Mouse (Mus musculus) embryonic facial prominence, embryonic 13.5 days (tissue): ENCODE data around the gene Hlf. TPM values are rescaled to one million over a fixed set of nuclear protein-coding genes. Genes with fewer than 3 reads are reported as not detected.

Experiments
- ATAC-seq: fragments of 200-750 bp; cut with Nextera tagmentation; 2 replicates; pipeline ENCODE4 v1.8.0; 2017; ENCODE audit warnings: low read depth; ENCODE audit not compliant: insufficient number of reproducible peaks, insufficient read depth, low FRiP score, low TSS enrichment
- H3K27ac ChIP-seq: fragments of 300-500 bp; sonication (generic); 2 replicates; pipeline ENCODE4 v1.5.1; 2015; ENCODE audit warnings: moderate library complexity, mild to moderate bottlenecking, inconsistent platforms
- H3K27me3 ChIP-seq: fragments of 300-500 bp; sonication (generic); 2 replicates; pipeline ENCODE4 v1.6.1; 2015; ENCODE audit warnings: mild to moderate bottlenecking, inconsistent platforms
- H3K36me3 ChIP-seq: fragments of 300-500 bp; sonication (generic); 2 replicates; pipeline ENCODE4 v1.6.1; 2015; ENCODE audit warnings: mild to moderate bottlenecking, inconsistent platforms
- H3K4me1 ChIP-seq: fragments of 300-500 bp; sonication (generic); 2 replicates; pipeline ENCODE4 v1.6.1; 2015; ENCODE audit warnings: inconsistent platforms
- H3K4me2 ChIP-seq: fragments of 300-500 bp; sonication (generic); 2 replicates; pipeline ENCODE4 v1.6.1; 2015; ENCODE audit warnings: moderate library complexity, mild to moderate bottlenecking, inconsistent platforms
- H3K4me3 ChIP-seq: fragments of 300-500 bp; sonication (generic); 2 replicates; pipeline ENCODE4 v1.5.1; 2015; ENCODE audit warnings: mild to moderate bottlenecking, inconsistent platforms
- H3K9ac ChIP-seq: fragments of 300-500 bp; sonication (generic); 2 replicates; pipeline ENCODE4 v1.6.1; 2015; ENCODE audit warnings: mild to moderate bottlenecking, inconsistent platforms
- H3K9me3 ChIP-seq: fragments of 300-500 bp; sonication (generic); 2 replicates; pipeline ENCODE4 v1.6.1; 2016; ENCODE audit warnings: inconsistent platforms
- WGBS: fragments of 180-500 bp; shearing (Covaris S2); methylation state at CpG from one replicate; pipeline ENCODE4 v1.1.7; 2015; ENCODE audit warnings: mixed read lengths; 5-methylcytosine and 5-hydroxymethylcytosine counted together
- polyA plus RNA-seq: library from polyadenylated mRNA; unstranded; fragments of >200 nt; fragmentation: Nextera tagmentation; extraction: Ambion mirVana; gene quantifications from 2 replicates; pipeline ENCODE4 v1.2.1, GENCODE M21; 2015

Hlf gene
- polyA plus RNA-seq, 1 experiment from 2014 or later = 8.8 TPM

DNA sequence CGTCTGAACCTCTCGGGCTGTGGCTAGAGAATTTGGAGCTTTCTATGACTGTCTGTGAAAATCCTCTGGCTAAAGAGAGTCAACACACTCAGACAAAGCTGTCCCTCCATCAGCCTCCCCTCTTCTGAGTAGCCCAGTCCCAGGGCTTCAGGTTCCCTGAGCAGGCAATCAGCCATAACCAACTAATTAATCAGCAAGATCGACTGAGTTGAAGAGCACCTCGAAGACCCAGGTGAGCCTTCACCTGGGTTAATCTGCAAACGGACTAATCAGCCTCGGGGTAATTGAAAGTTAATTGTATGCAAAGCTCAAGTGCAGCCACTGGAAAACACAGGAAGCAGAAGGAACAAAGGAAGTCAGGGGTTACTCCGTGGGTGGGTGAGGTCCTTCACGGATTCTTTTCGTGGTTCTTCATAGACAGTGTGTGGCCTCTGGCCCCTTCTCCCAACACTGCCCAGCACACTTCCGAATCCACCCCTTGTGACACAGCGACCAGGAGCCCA lies 19.9 kb downstream of the Hlf start:
- Histone ChIP-seq H3K4me2 (peak overlapping the region; percentile 39), H3K27ac (peak overlapping the region; percentile 94), H3K4me1 (peaks cover 57% of the 10 kb centered on the region), H3K9me3 (no peaks in the 10 kb centered on the region), H3K27me3 (no peaks in the 10 kb centered on the region), H3K4me3 (no peak overlapping the region), H3K36me3 (0 out of 2 replicates have a peak, but pooled peaks cover 3% of the 10 kb centered on the region), H3K9ac (peak overlapping the region; percentile 32; the same call in 1 of the 2 replicates)
- WGBS = 8% methylated on average over 11 of the region's 11 CpGs
- no peak for ATAC-seq

DNA sequence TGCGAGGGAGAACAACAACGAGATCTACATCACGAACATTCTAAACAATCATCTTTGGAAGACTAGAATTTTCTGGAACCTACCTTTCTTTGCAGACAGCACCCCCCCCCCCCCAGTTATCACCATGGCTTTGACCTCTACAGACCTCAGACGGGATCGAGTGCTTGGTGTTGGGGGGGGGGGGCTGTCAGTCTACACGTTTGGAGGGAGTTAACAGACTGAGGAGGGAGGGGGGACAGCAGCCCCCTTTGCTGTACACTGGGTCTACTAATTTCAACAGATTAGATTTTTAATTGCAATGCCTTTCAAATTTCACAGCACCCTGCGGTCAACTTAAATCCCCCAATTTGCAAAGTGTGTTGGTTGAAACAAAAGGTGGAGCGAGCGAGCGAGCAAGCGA lies 20.3 kb downstream of the Hlf start:
- Histone ChIP-seq H3K36me3 (no peaks in the 10 kb centered on the region), H3K4me3 (no peak overlapping the region), H3K9ac (peak overlapping the region; percentile 32; the same call in 1 of the 2 replicates), H3K27me3 (no peaks in the 10 kb centered on the region), H3K4me1 (peaks cover 61% of the 10 kb centered on the region), H3K9me3 (no peaks in the 10 kb centered on the region), H3K4me2 (peak overlapping the region; percentile 39), H3K27ac (peak overlapping the region; percentile 94)
- WGBS = 35% methylated on average over 11 of the region's 11 CpGs
- no peak for ATAC-seq

GRCm38 (mm10) chr11:90369605-90370004 lies 21.1 kb downstream of the Hlf start:
- Histone ChIP-seq H3K27ac (peak overlapping the region; percentile 94), H3K4me2 (peak overlapping the region; percentile 37), H3K4me1 (peaks cover 68% of the 10 kb centered on the region), H3K36me3 (no peaks in the 10 kb centered on the region), H3K9ac (0 out of 2 replicates have a peak overlapping the region, but pooled peaks have one; percentile 49), H3K27me3 (no peaks in the 10 kb centered on the region), H3K9me3 (no peaks in the 10 kb centered on the region), H3K4me3 (no peak overlapping the region; the same call in 1 of the 2 replicates)
- 16% methylated on average over 8 of the region's 8 CpGs for WGBS
- ATAC-seq = peak; percentile 53

- WGBS = 21% methylated on average over 7 of the region's 7 CpGs
- Histone ChIP-seq H3K27me3 (no peaks in the 10 kb centered on the region), H3K4me1 (peaks cover 73% of the 10 kb centered on the region), H3K27ac (peak overlapping the region; percentile 94), H3K36me3 (no peaks in the 10 kb centered on the region), H3K9ac (0 out of 2 replicates have a peak overlapping the region, but pooled peaks have one; percentile 49), H3K4me3 (no peak overlapping the region), H3K4me2 (peak overlapping the region; percentile 37), H3K9me3 (no peaks in the 10 kb centered on the region)
- no peak for ATAC-seq
Measured at GRCm38 (mm10) chr11:90369115-90369514, 21.6 kb downstream of the Hlf start.

DNA sequence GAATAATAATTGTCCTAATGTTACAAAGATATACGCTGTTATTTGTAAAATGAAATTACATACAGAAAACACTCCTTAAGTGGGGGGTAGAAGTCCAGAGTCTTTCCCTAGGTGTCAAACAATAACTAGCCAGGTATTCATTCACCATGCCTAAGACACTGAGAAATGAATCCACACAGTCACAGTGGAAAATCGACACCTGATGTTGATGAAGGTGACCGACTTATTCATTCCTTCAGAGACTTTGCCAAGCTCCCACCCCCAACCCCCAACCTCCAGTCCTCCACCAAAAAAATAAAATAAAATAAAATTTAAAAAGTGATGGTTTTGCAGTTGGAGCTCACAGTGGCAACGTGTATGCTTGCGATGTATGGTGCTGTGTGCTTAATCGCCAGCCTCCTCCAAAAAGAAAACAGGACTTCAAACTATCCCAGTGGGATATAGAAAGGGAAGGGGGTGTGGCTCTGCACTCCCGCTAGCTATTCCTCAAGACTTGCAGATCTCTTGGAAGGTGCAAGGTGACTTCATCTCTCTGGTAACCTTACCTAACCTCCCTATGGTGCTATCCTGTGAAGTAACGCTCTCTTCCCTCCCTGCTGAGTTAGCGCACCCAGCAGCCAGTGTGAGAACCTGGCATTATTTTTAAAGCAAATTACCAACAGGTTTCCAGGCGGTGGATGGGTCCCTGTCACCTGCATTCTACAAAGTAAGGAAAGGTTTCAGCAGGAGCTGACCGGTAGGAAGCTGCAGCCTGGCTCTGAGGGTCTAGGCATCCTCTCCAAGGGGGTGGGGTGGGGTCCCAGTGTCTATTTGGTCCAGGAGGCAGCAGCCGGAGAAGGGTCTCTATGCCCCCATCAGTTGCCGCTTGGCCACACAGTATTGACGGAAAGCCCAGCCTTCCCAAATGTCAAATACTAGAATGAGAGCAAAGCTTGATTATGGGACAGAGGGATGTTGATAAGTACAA lies 22.5 kb downstream of the Hlf start:
- WGBS = 72% methylated on average over 14 of the region's 14 CpGs
- Histone ChIP-seq H3K27me3 (no peaks in the 10 kb centered on the region), H3K4me2 (no peak overlapping the region), H3K36me3 (no peaks in the 10 kb centered on the region), H3K27ac (peak overlapping the region; percentile 94; the same call in 1 of the 2 replicates), H3K4me3 (no peak overlapping the region), H3K9me3 (no peaks in the 10 kb centered on the region), H3K9ac (no peak overlapping the region), H3K4me1 (peaks cover 73% of the 10 kb centered on the region)
- no peak for ATAC-seq

GRCm38 (mm10) chr11:90364865-90365264 lies 25.8 kb downstream of the Hlf start:
- peaks cover 45% of the 10 kb centered on the region for H3K4me1 ChIP-seq
- no peak overlapping the region for H3K4me2 ChIP-seq

GRCm38 (mm10) chr11:90363821-90364497 lies 26.7 kb downstream of the Hlf start:
- H3K9me3 ChIP-seq = no peaks in the 10 kb centered on the region
- no peak for ATAC-seq
- no peak overlapping the region for H3K4me3 ChIP-seq
- no peak overlapping the region for H3K9ac ChIP-seq
- H3K27me3 ChIP-seq = no peaks in the 10 kb centered on the region
- 86% methylated on average over 10 of the region's 10 CpGs for WGBS
- H3K4me1 ChIP-seq = peaks cover 36% of the 10 kb centered on the region
- H3K36me3 ChIP-seq = no peaks in the 10 kb centered on the region
- H3K27ac ChIP-seq = no peak overlapping the region
- no peak overlapping the region for H3K4me2 ChIP-seq

More at GRCm38 (mm10) chr11:90364865-90365264, 25.8 kb downstream of the Hlf start:
- Histone ChIP-seq H3K9ac (no peak overlapping the region), H3K36me3 (no peaks in the 10 kb centered on the region), H3K4me3 (no peak overlapping the region), H3K27ac (peak overlapping the region; percentile 64), H3K27me3 (no peaks in the 10 kb centered on the region), H3K9me3 (no peaks in the 10 kb centered on the region)
- WGBS = 32% methylated on average over 7 of the region's 7 CpGs
- no peak for ATAC-seq

- H3K36me3 ChIP-seq = no peaks in the 10 kb centered on the region
- H3K4me2 ChIP-seq = no peak overlapping the region
- no peak overlapping the region for H3K4me3 ChIP-seq
- no peak overlapping the region for H3K27ac ChIP-seq
- no peak overlapping the region for H3K9ac ChIP-seq
- H3K9me3 ChIP-seq = no peaks in the 10 kb centered on the region
- H3K27me3 ChIP-seq = no peaks in the 10 kb centered on the region
- H3K4me1 ChIP-seq = peaks cover 33% of the 10 kb centered on the region
- ATAC-seq = no peak
- 44% methylated on average over 3 of the region's 3 CpGs for WGBS
Measured at GRCm38 (mm10) chr11:90363406-90363805, 27.3 kb downstream of the Hlf start.

GRCm38 (mm10) chr11:90360536-90360935 lies 30.2 kb downstream of the Hlf start:
- Histone ChIP-seq H3K9me3 (no peaks in the 10 kb centered on the region), H3K27me3 (no peaks in the 10 kb centered on the region), H3K27ac (no peak overlapping the region), H3K9ac (no peak overlapping the region), H3K4me3 (no peak overlapping the region), H3K36me3 (no peaks in the 10 kb centered on the region), H3K4me1 (peaks cover 45% of the 10 kb centered on the region), H3K4me2 (no peak overlapping the region)
- ATAC-seq = no peak
- 95% methylated on average over 5 of the region's 5 CpGs for WGBS

GRCm38 (mm10) chr11:90358063-90358462 lies 32.6 kb downstream of the Hlf start:
- Histone ChIP-seq H3K36me3 (no peaks in the 10 kb centered on the region), H3K4me1 (peaks cover 36% of the 10 kb centered on the region), H3K9ac (no peak overlapping the region), H3K27ac (no peak overlapping the region), H3K4me3 (no peak overlapping the region), H3K27me3 (no peaks in the 10 kb centered on the region), H3K4me2 (no peak overlapping the region), H3K9me3 (no peaks in the 10 kb centered on the region)
- 73% methylated on average over 8 of the region's 8 CpGs for WGBS
- ATAC-seq = no peak

- no peaks in the 10 kb centered on the region for H3K36me3 ChIP-seq
- no peak overlapping the region for H3K4me2 ChIP-seq
- no peak overlapping the region for H3K9ac ChIP-seq
- H3K4me1 ChIP-seq = peaks cover 36% of the 10 kb centered on the region
- H3K4me3 ChIP-seq = no peak overlapping the region
- H3K9me3 ChIP-seq = no peaks in the 10 kb centered on the region
- 71% methylated on average over 7 of the region's 7 CpGs for WGBS
- no peak for ATAC-seq
- no peaks in the 10 kb centered on the region for H3K27me3 ChIP-seq
- H3K27ac ChIP-seq = no peak overlapping the region
Measured at GRCm38 (mm10) chr11:90357371-90357770, 33.3 kb downstream of the Hlf start.
